Mouse (Mus musculus) lung, postnatal 25 days (tissue): Measurements from ENCODE around the gene Piwil4.

Experiments used
- DNase-seq: peaks from one replicate; pipeline ENCODE4 v3.0.0; 2022; ENCODE audit warnings: low spot score

Gene Piwil4

GRCm38 (mm10) chr9:14668382-14668781, 72.2 kb downstream of the Piwil4 start:
- DNase-seq = no peak

DNA sequence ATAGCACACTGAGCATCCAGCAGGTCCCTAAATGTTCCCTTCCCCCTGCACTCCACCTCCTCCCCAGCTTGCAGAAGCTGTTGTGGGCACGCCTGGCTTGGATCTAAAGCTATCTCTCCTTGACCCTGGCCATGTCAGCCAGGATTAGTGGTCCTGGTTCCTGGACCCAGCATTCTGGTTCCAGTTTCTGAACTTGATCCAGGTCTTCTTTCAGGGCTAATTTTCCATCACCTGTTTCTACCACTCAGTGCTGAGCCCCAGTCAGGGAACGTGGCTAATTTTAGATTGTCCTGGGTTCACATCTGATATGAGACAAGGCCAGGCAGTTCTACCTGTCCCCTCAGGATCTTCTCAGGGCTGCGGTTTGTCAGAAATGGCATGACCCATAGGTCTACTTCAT, 74.5 kb downstream of the Piwil4 start:
- no peak for DNase-seq

DNA sequence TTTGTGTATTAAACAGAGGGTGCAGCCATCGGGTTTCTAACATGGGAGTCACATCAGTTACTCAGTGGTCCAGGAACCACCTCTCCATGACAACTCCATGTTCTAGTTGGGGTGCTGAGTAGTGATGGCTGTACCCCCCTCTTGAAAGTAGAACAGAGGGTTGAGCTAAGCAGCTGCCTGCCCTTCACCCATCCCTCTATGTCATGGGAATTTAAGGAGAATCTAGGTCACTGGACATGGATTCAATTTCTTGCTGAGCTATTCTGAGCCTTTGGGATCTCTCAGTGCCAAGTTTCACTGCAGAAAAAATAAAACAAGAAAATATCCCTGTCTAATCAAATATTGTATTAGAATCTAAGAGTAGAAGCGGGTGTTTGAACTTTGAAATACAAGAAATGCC, 76.9 kb downstream of the Piwil4 start:
- DNase-seq = no peak

GRCm38 (mm10) chr9:14662876-14663275, 77.7 kb downstream of the Piwil4 start:
- no peak for DNase-seq

DNA sequence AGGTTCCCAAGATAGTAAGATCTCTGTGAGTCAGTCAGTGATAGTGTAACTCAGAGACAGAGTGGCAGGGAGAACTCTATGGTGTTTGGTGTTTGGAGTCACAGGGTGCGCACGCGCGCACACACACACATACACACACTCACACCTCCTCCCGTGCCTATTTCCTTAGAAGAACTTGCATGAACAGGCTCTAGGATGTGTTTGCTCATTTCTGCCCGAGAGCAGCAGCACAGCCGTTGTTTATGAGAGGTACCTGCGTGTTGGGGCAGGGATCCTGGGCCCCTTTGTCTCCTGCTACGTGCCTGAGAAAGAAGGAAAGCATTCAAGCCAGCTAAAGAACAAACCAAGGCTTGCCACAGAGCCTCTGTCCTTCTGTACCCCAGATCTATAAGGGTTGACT, 78.4 kb downstream of the Piwil4 start:
- no peak for DNase-seq

DNA sequence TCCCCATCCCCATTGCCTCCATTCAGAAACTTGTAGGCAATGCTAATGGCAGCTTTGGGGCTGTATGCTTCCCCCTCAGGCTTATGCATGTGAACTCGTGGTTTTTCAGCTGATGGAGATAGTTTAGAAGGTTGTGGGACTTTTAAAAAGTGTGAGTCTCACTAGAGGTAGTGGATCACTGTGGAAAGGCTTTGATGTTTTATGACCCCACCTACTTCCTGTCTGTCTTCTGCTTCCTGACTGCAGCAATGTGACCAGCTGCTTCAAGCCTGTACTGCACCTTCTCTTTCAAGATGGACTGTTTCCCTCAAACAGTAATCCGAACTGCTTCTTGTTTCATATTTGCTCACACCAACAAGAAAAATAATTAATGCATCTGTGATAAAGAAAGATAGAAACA, 82.6 kb downstream of the Piwil4 start:
- DNase-seq = no peak

- no peak for DNase-seq
Measured at GRCm38 (mm10) chr9:14654010-14654409, 86.5 kb downstream of the Piwil4 start.

DNA sequence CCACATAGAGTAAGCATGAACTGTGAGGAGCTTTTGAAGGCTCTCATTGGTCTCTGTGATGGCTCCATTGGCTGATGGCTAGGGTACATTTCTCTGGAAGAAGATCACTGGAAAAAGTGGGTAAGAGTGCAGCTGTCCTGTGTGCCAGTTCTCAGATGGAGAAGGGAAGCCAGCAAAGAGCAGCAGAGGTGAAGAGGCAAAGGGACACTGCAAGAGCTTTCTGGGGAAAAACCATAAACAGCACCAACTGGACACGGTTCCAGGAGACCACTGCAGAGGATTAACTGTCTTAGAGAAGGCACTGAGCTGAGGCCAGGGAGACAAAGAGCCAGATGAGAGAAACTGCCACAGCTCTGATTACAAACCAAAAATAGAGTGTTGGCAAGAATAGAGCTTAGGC, 87.8 kb downstream of the Piwil4 start:
- no peak for DNase-seq

DNA sequence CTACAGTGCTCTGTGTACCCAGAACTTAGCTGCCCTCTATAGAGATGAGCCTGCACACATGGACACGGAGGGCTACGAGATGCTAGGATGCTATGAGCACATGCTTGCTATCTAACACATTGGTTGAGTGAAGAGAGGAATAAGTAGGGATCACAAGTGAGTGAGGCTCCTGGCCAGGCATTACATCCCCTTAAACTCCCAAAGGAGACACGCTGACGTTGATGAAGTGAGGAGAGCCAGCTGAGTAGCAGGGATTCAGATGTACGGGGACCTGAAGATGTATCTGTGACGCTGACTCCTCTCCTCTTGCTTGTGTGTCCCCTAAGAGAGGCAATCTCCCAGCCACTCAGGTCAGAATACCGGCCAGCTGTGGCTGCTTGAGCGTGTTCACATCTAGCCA, 92.7 kb downstream of the Piwil4 start:
- DNase-seq = no peak

GRCm38 (mm10) chr9:14646641-14647040, 93.9 kb downstream of the Piwil4 start:
- DNase-seq = no peak
